Mouse (Mus musculus) liver, embryonic 13.5 days (tissue): ENCODE data around the gene Tmem37. TPM values are rescaled to one million over a fixed set of nuclear protein-coding genes. Genes with fewer than 3 reads are reported as not detected.

ENCODE experiments used
- ATAC-seq: fragments of 200-750 bp; cut with Nextera tagmentation; 2 replicates; pipeline ENCODE4 v1.8.0; 2017; ENCODE audit warnings: low read depth, mild to moderate bottlenecking, moderate number of reproducible peaks, moderate library complexity
- DNase-seq: peaks from one replicate; pipeline ENCODE4 v3.0.0; 2022
- H3K27ac ChIP-seq: fragments of 300-500 bp; sonication (generic); 2 replicates; pipeline ENCODE4 v1.5.1; 2015; ENCODE audit warnings: moderate library complexity, mild to moderate bottlenecking, inconsistent platforms
- H3K27me3 ChIP-seq: fragments of 300-500 bp; sonication (generic); 2 replicates; pipeline ENCODE4 v1.6.1; 2015; ENCODE audit warnings: mild to moderate bottlenecking, inconsistent platforms
- H3K36me3 ChIP-seq: fragments of 300-500 bp; sonication (generic); 2 replicates; pipeline ENCODE4 v1.6.1; 2015; ENCODE audit warnings: mild to moderate bottlenecking, inconsistent platforms
- H3K4me1 ChIP-seq: fragments of 300-500 bp; sonication (generic); replicated peaks from 2 replicates; pipeline ENCODE4 v1.6.1; 2015; ENCODE audit warnings: inconsistent platforms
- H3K4me2 ChIP-seq: fragments of 300-500 bp; sonication (generic); 2 replicates; pipeline ENCODE4 v1.6.1; 2015; ENCODE audit warnings: inconsistent platforms, mild to moderate bottlenecking, moderate library complexity
- H3K4me3 ChIP-seq: fragments of 300-500 bp; sonication (generic); replicated peaks from 2 replicates; pipeline ENCODE4 v1.5.1; 2015; ENCODE audit warnings: mild to moderate bottlenecking, inconsistent platforms
- H3K9ac ChIP-seq: fragments of 300-500 bp; sonication (generic); 2 replicates; pipeline ENCODE4 v1.6.1; 2015; ENCODE audit warnings: mild to moderate bottlenecking, inconsistent platforms
- H3K9me3 ChIP-seq: fragments of 300-500 bp; sonication (generic); replicated peaks from 2 replicates; pipeline ENCODE4 v1.6.1; 2016; ENCODE audit warnings: inconsistent platforms
- WGBS: fragments of 180-500 bp; shearing (Covaris S2); methylation state at CpG from one replicate; pipeline ENCODE4 v1.1.7; 2015; ENCODE audit not compliant: insufficient replicate concordance; 5-methylcytosine and 5-hydroxymethylcytosine counted together
- polyA plus RNA-seq: library from polyadenylated mRNA; unstranded; fragments of >200 nt; fragmentation: Nextera tagmentation; extraction: Ambion mirVana; gene quantifications from 2 replicates; pipeline ENCODE4 v1.2.1, GENCODE M21; 2015

The Tmem37 gene
- polyA plus RNA-seq, 1 experiment from 2014 or later, result 52.5 TPM

DNA sequence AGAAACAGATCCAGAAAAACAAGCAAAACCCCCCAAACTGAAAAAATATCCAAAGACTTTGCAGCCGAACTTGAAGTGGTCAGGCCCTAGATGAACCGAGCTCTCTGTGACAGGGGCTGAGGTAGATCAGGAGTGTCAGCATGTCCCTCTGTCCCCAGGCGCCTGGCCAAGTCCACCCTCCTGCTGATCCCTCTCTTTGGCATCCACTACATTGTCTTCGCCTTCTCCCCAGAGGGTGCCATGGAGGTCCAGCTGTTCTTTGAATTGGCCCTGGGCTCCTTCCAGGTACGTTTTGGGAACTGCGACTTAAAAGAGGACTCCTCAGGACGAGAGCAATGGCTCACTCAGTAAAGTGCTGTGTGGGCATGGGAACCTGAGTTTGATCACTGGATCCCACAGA is 17.6 kb downstream of the Tmem37 start:
- no peak overlapping the region for H3K4me3 ChIP-seq
- H3K4me2 ChIP-seq, result no peak overlapping the region
- no peak overlapping the region for H3K27ac ChIP-seq
- H3K9me3 ChIP-seq, result no peaks in the 10 kb centered on the region
- no peak for ATAC-seq
- 57% methylated on average over 7 of the region's 7 CpGs for WGBS
- H3K9ac ChIP-seq, result no peak overlapping the region
- H3K27me3 ChIP-seq, result no peaks in the 10 kb centered on the region
- DNase-seq, result no peak
- H3K36me3 ChIP-seq, result no peaks in the 10 kb centered on the region
- H3K4me1 ChIP-seq, result no peaks in the 10 kb centered on the region; the same call in none of the 2 replicates

DNA sequence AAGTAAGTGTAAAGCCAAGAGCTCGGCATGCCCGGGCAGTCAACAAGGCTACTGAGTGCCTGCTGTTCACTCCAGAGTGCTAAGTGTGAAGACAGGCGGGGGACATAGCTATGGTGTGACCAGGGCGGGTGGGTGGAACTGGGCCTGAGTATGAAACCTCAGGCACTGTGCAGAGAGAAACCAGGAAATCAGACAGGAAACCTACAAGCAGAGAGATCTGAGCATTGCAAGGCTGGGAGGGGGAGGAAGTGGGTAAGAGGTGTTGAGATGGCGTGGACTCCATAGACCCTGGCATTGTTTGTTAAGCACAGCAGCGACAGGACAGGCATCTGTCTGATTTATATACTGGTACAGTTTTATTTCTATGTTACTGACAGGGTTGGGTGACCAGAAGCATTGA is 18.4 kb downstream of the Tmem37 start:
- peak; percentile 39; the same call in 1 of the 2 replicates for ATAC-seq
- 35% methylated on average over 6 of the region's 6 CpGs for WGBS
- Histone ChIP-seq H3K27ac (no peak overlapping the region), H3K9ac (no peak overlapping the region), H3K27me3 (no peaks in the 10 kb centered on the region), H3K36me3 (no peaks in the 10 kb centered on the region), H3K4me2 (no peak overlapping the region), H3K4me3 (no peak overlapping the region), H3K9me3 (no peaks in the 10 kb centered on the region), H3K4me1 (no peaks in the 10 kb centered on the region; the same call in none of the 2 replicates)
- no peak for DNase-seq

DNA sequence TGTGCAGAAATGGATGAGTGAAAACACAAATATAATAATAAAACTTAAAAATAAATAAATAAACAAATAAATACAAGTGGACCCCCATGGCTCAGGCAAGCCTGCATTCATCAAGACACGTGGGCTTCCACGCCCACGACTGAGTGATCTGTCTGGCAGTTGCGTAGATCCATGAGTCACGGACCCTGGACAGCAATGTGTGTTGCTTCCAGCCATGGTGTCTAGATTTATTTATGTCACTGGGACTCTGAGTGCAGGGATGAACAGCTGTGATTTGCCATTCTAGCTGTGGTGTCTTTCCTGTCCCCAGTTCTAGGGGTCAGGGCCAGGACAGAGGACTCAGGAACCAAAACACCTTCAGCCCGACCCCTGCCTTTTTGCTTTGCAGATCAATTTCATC is 18.9 kb downstream of the Tmem37 start:
- DNase-seq, result no peak
- Histone ChIP-seq H3K9me3 (no peaks in the 10 kb centered on the region), H3K27ac (no peak overlapping the region), H3K36me3 (no peaks in the 10 kb centered on the region), H3K4me1 (no peaks in the 10 kb centered on the region; the same call in none of the 2 replicates), H3K27me3 (no peaks in the 10 kb centered on the region), H3K9ac (no peak overlapping the region), H3K4me2 (no peak overlapping the region), H3K4me3 (no peak overlapping the region)
- ATAC-seq, result no peak
- 72% methylated on average over 6 of the region's 6 CpGs for WGBS

DNA sequence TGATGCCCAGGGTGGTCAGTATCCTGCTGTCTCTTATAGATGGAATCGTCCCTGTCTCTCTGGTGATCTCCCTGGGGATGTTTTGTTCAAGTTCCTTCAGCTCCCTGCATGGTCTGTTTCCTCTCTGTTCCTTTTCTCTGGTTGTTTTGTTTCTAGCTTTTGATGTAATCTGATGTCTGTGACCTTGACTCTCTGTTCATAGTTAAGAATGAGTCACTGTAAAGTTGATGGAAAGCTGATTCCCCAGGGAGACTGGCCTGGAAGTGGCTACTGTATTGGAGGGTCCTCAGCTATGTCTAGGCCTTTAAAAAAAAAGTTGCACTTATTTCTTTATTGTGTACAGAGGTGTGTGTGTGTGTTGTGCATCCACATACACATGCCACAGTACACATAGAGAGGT is 22.8 kb downstream of the Tmem37 start:
- Histone ChIP-seq H3K4me2 (no peak overlapping the region), H3K4me3 (no peak overlapping the region), H3K4me1 (no peaks in the 10 kb centered on the region; the same call in 1 of the 2 replicates), H3K27ac (no peak overlapping the region), H3K36me3 (no peaks in the 10 kb centered on the region), H3K9ac (no peak overlapping the region), H3K27me3 (no peaks in the 10 kb centered on the region), H3K9me3 (no peaks in the 10 kb centered on the region)
- 42% methylated on average over 1 of the region's 1 CpGs for WGBS
- no peak for DNase-seq
- ATAC-seq, result no peak

DNA sequence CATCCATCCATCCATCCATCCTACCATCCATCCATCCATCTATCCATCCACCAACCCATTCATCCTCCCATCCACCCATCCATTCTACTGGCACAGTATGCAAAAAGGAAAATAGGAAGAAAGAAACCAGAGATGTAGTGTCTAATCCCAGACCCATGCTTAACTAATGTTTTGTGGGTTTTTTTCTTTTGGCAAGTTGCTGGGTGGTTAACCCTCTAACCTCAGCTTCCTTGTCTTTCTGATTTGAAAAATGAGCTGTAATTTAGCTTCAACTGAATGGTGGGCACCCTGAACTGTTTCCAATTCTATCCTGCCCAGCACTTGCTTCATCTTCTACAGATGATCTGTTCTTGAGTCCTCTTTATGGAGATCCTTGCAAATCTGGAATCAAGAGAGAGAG is 26.5 kb downstream of the Tmem37 start:
- no peaks in the 10 kb centered on the region for H3K4me1 ChIP-seq
- ATAC-seq, result no peak
- H3K36me3 ChIP-seq, result no peaks in the 10 kb centered on the region
- DNase-seq, result no peak
- H3K9ac ChIP-seq, result no peak overlapping the region
- H3K27me3 ChIP-seq, result no peaks in the 10 kb centered on the region
- no peak overlapping the region for H3K27ac ChIP-seq
- no peaks in the 10 kb centered on the region for H3K9me3 ChIP-seq
- no peak overlapping the region for H3K4me3 ChIP-seq
- no peak overlapping the region for H3K4me2 ChIP-seq

DNA sequence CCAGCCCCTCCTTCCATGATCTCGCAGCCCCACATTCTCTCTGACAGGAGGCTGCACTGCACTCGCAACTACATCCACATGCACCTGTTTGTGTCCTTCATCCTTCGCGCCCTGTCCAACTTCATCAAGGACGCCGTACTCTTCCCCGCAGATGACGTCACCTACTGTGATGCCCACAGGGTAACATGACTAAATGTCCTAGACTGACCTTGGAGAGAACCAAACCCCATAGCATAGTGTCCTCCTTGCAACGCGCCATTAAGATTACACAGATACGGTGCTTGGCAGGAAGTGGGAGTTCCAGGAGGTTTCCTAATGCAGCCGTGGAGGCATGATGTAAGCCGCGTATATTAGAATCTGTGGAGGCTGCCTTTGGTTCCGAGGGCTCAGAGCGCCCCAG is 29.3 kb downstream of the Tmem37 start:
- Histone ChIP-seq H3K9ac (no peak overlapping the region), H3K4me2 (no peak overlapping the region), H3K4me3 (no peak overlapping the region), H3K27ac (no peak overlapping the region), H3K27me3 (no peaks in the 10 kb centered on the region), H3K9me3 (no peaks in the 10 kb centered on the region), H3K4me1 (no peaks in the 10 kb centered on the region), H3K36me3 (no peaks in the 10 kb centered on the region)
- 62% methylated on average over 16 of the region's 16 CpGs for WGBS
- no peak for ATAC-seq
- DNase-seq, result no peak

DNA sequence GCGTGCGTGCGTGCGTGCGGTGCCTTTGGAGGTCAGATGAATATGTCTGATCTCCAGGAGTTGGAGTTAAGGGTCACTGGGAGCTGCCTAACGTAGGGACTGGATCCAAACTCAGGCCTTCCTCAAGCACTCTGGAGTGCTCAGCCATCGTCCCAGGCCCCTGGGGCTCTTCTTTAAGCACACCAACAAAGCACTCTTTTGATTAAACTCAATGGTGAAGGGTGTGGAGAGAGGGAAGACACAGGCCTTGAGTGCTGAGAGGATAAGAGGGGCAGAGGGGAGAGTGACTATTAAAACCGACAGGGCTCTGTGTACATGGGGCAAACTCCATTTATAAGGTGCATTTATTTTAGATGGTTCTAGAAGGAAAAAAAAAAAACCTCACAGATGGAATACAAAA is 31.5 kb downstream of the Tmem37 start:
- Histone ChIP-seq H3K4me2 (no peak overlapping the region), H3K27ac (no peak overlapping the region), H3K36me3 (no peaks in the 10 kb centered on the region), H3K4me3 (no peak overlapping the region), H3K9me3 (no peaks in the 10 kb centered on the region), H3K9ac (no peak overlapping the region), H3K4me1 (peaks cover under 1% of the 10 kb centered on the region; the same call in 1 of the 2 replicates), H3K27me3 (no peaks in the 10 kb centered on the region)
- DNase-seq, result no peak
- no peak for ATAC-seq
- 77% methylated on average over 8 of the region's 8 CpGs for WGBS

DNA sequence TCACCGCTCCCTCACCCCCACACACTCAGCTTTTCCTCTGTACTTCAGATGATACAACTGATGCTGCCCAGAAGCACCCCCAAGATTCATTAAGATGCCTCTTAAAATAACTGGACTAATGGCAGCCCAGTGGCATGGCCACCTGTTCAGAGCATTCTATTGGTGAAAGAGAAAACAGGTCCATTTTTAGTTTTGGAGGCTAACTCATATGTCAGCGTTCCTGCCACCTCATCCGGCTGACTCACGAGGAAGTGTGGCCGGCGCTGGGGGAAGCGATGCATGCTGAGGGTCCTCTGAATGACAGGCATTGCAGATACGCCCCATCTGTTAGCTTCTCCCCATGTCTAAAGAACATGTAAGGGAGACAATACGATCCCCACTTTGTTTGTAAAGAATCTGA is 35.3 kb downstream of the Tmem37 start:
- Histone ChIP-seq H3K9me3 (no peaks in the 10 kb centered on the region), H3K27me3 (no peaks in the 10 kb centered on the region), H3K36me3 (no peaks in the 10 kb centered on the region), H3K4me1 (peaks cover 6% of the 10 kb centered on the region; the same call in 1 of the 2 replicates), H3K9ac (no peak overlapping the region), H3K27ac (no peak overlapping the region), H3K4me2 (no peak overlapping the region), H3K4me3 (no peak overlapping the region)
- DNase-seq (no peak), ATAC-seq (no peak)
- WGBS, result 46% methylated on average over 9 of the region's 9 CpGs

DNA sequence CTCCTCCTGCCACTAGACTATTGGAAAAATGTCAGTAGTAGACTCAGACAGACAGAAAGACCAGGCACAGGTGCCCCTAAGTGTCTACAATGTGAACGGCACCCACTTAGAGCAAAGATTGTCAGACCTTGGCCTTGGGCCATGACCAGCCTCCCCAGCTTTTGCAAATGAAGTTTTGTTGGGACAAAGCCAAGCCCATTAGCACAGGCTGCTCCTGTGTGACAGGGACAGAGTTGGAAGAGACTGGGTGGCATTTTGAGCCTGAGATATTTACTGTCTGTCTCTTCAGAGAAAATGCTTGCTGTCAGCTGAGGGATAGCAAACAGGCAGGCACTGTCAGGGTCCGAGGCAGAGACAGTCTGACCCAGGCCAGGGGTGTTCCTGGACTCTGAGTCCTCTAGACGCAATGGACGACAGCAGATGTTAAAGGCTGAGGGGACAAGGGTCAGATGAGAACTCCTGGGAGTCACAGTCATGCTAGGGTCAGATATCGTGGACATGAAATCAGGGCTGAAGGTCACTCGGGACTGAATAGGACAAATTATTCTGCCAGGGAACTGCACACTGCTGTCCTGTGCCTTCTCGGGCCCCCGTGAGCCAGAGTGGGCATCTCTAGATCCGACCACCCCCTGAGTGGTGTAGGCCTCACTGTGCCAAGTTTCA is 36.7 kb downstream of the Tmem37 start:
- no peaks in the 10 kb centered on the region for H3K36me3 ChIP-seq
- DNase-seq (no peak), ATAC-seq (no peak)
- no peaks in the 10 kb centered on the region for H3K9me3 ChIP-seq
- H3K4me3 ChIP-seq, result no peak overlapping the region
- peaks cover 11% of the 10 kb centered on the region; the same call in 1 of the 2 replicates for H3K4me1 ChIP-seq
- WGBS, result 47% methylated on average over 9 of the region's 9 CpGs
- no peak overlapping the region for H3K4me2 ChIP-seq
- H3K27me3 ChIP-seq, result no peaks in the 10 kb centered on the region
- H3K9ac ChIP-seq, result no peak overlapping the region
- no peak overlapping the region for H3K27ac ChIP-seq

DNA sequence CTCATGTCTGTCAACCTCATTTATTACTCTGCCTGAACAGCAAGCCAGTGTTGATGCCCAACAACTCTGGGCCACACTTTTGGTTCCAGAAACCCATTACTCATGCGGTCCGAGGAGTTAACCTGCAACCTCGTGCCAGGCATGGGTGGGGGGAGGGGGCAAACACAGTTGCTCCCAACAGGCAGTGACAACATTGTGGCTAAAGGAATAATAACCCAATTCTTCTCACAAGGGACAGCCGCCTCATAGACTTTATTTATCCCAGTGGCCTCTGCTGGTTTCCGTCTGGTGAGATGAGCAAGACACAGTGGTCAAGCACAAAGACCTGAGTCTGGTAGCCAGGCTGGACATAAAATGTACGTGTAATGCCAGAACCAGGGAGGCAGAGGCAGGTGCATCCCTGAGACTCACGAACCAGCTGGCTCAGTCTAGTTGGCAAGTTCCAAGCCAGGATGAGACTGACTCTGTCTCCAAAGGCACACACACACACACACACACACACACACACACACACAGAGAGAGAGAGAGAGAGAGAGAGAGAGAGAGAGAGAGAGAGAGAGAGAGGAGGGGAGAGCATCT is 38.3 kb downstream of the Tmem37 start:
- Histone ChIP-seq H3K4me2 (no peak overlapping the region), H3K4me1 (peaks cover 11% of the 10 kb centered on the region; the same call in 1 of the 2 replicates), H3K27ac (no peak overlapping the region), H3K9ac (no peak overlapping the region), H3K9me3 (no peaks in the 10 kb centered on the region), H3K27me3 (no peaks in the 10 kb centered on the region), H3K4me3 (no peak overlapping the region), H3K36me3 (no peaks in the 10 kb centered on the region)
- 58% methylated on average over 7 of the region's 7 CpGs for WGBS
- DNase-seq, result no peak
- ATAC-seq, result no peak

DNA sequence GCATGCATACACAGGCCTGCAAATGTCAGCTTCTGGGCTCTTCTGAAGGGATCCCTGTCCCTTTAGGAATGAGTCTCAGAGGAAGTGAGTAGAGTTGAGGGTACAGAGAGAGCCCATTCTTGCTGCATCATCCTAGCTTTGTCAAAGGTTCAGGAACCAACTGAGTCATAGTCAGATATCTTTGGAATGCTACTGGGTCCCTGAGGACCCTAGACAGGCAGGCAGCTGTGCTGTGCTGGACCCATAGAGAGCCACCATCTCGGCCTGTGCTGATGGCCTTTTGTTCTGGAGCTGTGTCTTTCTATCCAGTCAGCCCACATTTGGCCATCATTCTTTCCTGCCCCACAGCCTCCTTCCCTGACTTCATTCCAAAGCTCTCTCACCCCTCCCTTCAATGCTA is 39.1 kb downstream of the Tmem37 start:
- DNase-seq (no peak), ATAC-seq (no peak)
- Histone ChIP-seq H3K36me3 (no peaks in the 10 kb centered on the region), H3K27me3 (no peaks in the 10 kb centered on the region), H3K4me3 (no peak overlapping the region), H3K4me1 (peaks cover 11% of the 10 kb centered on the region; the same call in 1 of the 2 replicates), H3K9ac (no peak overlapping the region), H3K9me3 (no peaks in the 10 kb centered on the region), H3K27ac (no peak overlapping the region), H3K4me2 (no peak overlapping the region)
- 71% methylated on average over 1 of the region's 1 CpGs for WGBS

DNA sequence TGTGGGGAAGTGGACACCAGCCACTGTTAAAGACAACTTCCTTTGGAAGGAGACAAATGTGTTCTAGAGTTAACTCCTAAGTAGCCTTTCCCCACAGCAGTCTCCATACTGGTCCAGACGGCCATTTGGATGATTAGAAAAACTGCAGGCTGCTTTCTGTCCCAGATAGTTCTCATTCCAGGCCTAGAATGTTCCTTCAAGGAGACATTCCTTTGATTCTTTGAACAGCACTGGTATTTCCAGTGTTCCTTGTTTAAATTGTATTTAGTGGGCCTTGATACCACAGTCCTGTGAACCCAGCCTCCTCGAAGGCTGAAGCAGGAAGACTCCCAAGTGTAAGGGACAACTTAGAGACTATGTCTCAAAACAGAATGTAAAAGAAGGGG is 40.4 kb downstream of the Tmem37 start:
- Histone ChIP-seq H3K36me3 (no peaks in the 10 kb centered on the region), H3K4me2 (no peak overlapping the region), H3K4me1 (peaks cover 11% of the 10 kb centered on the region; the same call in 1 of the 2 replicates), H3K9me3 (no peaks in the 10 kb centered on the region), H3K27ac (no peak overlapping the region), H3K27me3 (no peaks in the 10 kb centered on the region), H3K9ac (no peak overlapping the region), H3K4me3 (no peak overlapping the region)
- no peak for ATAC-seq
- DNase-seq, result no peak
- WGBS, result 56% methylated on average over 2 of the region's 2 CpGs
